Mouse (Mus musculus) gastrocnemius, postnatal 36 days (tissue): ENCODE measurements around the gene Nwd2. TPM values are rescaled to one million over a fixed set of nuclear protein-coding genes. Genes with fewer than 3 reads are reported as not detected.

Experiments
- DNase-seq, 2 experiments: peaks; one replicate each; pipeline ENCODE4 v3.0.0; 2022
- intact Hi-C: fragments of 180-260 bp; cut with DNase I; formaldehyde crosslinking; loops from one replicate; pipeline ENCODE4 v1.15.1; 2025
- long read RNA-seq, 2 experiments: library from polyadenylated mRNA; stranded (forward); transcript quantifications; one replicate each; pipeline ENCODE4 v2.0.0; 2021
- total RNA-seq, 2 experiments: library from RNA; stranded (reverse); gene quantifications; 2 replicates each; pipeline ENCODE4 v1.2.3; 2021

The Nwd2 gene
- total RNA-seq, result not detected
- long read RNA-seq, experiment 1, result 0 reads
- long read RNA-seq, experiment 2, result 0 reads

GRCm38 (mm10) chr5:63649070-63649532 lies at the start of gene Nwd2:
Gene Nwd2, plus strand, starts transcription at chr5:63649102.
- intact Hi-C loops, result no loop called here
- no peak for DNase-seq

GRCm38 (mm10) chr5:63607447-63607846 lies 41.5 kb upstream of the Nwd2 start:
- no peak for DNase-seq
- intact Hi-C loops, result no loop called here

GRCm38 (mm10) chr5:63616792-63617668 lies 31.9 kb upstream of the Nwd2 start:
- intact Hi-C loops, result no loop called here
- DNase-seq, result no peak

- no peak for DNase-seq
- intact Hi-C loops, result no loop called here
Observed at GRCm38 (mm10) chr5:63624123-63624522, 24.8 kb upstream of the Nwd2 start.

- intact Hi-C loops, result no loop called here
- DNase-seq, result no peak
Observed at GRCm38 (mm10) chr5:63627832-63628530, 20.9 kb upstream of the Nwd2 start.

GRCm38 (mm10) chr5:63628531-63628871 lies 20.4 kb upstream of the Nwd2 start:
- intact Hi-C loops, result no loop called here
- no peak for DNase-seq

GRCm38 (mm10) chr5:63634636-63635035 lies 14.3 kb upstream of the Nwd2 start:
- intact Hi-C loops, result no loop called here
- DNase-seq, result no peak

GRCm38 (mm10) chr5:63648187-63648586 lies 715 bp upstream of the Nwd2 start:
- intact Hi-C loops, result no loop called here
- no peak for DNase-seq

- intact Hi-C loops, result no loop called here
Observed at GRCm38 (mm10) chr5:63649533-63650464, 897 bp downstream of the Nwd2 start.

GRCm38 (mm10) chr5:63651813-63652212 lies 2.9 kb downstream of the Nwd2 start:
- DNase-seq, result no peak
- intact Hi-C loops, result no loop called here

More at GRCm38 (mm10) chr5:63649533-63650464, 897 bp downstream of the Nwd2 start:
- no peak for DNase-seq

- DNase-seq, result no peak
- intact Hi-C loops, result no loop called here
Observed at GRCm38 (mm10) chr5:63652705-63653104, 3.8 kb downstream of the Nwd2 start.

GRCm38 (mm10) chr5:63666884-63667283 lies 18.0 kb downstream of the Nwd2 start:
- intact Hi-C loops, result no loop called here
- no peak for DNase-seq

- no peak for DNase-seq
- intact Hi-C loops, result no loop called here
Observed at GRCm38 (mm10) chr5:63675934-63676333, 27.0 kb downstream of the Nwd2 start.

- no peak for DNase-seq
- intact Hi-C loops, result no loop called here
Observed at GRCm38 (mm10) chr5:63689084-63689483, 40.2 kb downstream of the Nwd2 start.

- intact Hi-C loops, result no loop called here
- DNase-seq, result no peak
Observed at GRCm38 (mm10) chr5:63696784-63697183, 47.9 kb downstream of the Nwd2 start.

- intact Hi-C loops, result no loop called here
- no peak for DNase-seq
Observed at GRCm38 (mm10) chr5:63697196-63697595, 48.3 kb downstream of the Nwd2 start.

- no peak for DNase-seq
- intact Hi-C loops, result no loop called here
Observed at GRCm38 (mm10) chr5:63728955-63729354, 80.1 kb downstream of the Nwd2 start.

- intact Hi-C loops, result no loop called here
- no peak for DNase-seq
Observed at GRCm38 (mm10) chr5:63735521-63735920, 86.6 kb downstream of the Nwd2 start.

- intact Hi-C loops, result no loop called here
- DNase-seq, result no peak
Observed at GRCm38 (mm10) chr5:63743426-63743825, 94.5 kb downstream of the Nwd2 start.

GRCm38 (mm10) chr5:63748299-63748698 lies 99.4 kb downstream of the Nwd2 start:
- DNase-seq, result no peak
- intact Hi-C loops, result no loop called here

- intact Hi-C loops, result no loop called here
- no peak for DNase-seq
Observed at GRCm38 (mm10) chr5:63748759-63749158, 99.9 kb downstream of the Nwd2 start.
